Mouse (Mus musculus) liver, embryonic 14.5 days (tissue): ENCODE results near the gene Rgs7bp.

Source experiments
- CTCF ChIP-seq: IDR thresholded peaks from 2 replicates; pipeline ENCODE4 v1.5.1; 2016; ENCODE audit warnings: antibody characterized with exemption, low read depth, control low read depth
- EP300 ChIP-seq: IDR thresholded peaks from 2 replicates; pipeline ENCODE4 v1.6.1; 2016; ENCODE audit warnings: antibody characterized with exemption, low read depth

GRCm38 (mm10) chr13:105028276-105028675 lies 26.5 kb downstream of the Rgs7bp start:
- no peak for TF ChIP-seq EP300
- no peak for TF ChIP-seq CTCF
